Comparison of ENCODE assay signal across 8 mouse cellular contexts in the genomic region with DNA sequence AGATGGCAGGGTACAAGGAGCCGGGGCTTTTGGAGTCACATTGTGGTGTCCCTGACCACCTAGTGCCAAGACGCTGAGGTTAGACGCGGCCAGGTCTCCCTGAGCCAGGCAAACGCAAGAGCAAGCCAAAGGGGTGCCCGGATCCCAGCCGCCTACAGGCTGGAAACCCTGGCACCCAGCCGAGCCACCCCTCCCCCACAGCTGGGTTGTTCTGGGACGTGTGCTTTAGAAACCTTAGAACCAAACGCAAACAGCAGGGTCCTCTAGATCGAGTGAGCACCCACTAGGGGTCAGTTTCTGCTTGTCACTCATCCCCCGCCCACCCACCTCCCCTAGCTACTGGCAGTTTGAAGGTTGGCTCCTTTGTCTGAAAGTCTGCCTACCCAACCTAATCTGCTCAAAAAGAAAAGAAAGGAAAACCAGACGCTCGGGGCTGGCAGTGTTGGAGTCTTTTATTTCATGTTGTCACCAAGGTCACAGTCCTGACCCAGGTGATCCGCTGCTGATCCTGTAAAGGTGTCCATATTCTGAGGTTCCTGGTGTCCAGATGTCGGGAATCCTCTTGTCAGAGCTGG. TPM values are rescaled to one million over a fixed set of nuclear protein-coding genes. Genes with fewer than 3 reads are reported as not detected.
DNase-seq lines count a peak whose midpoint lies in the region; ATAC-seq and TF ChIP-seq lines count a peak whose summit lies in the region.

No protein-coding gene starts in this region.

- H3K36me3 ChIP-seq in forebrain, embryonic 11.5 days (ENCODE audit: control insufficient read depth, insufficient read depth, low read length) = no peaks in the 10 kb centered on the region
- no peaks in the 10 kb centered on the region for H3K36me3 ChIP-seq in limb, embryonic 10.5 days
- H3K36me3 ChIP-seq in midbrain, embryonic 11.5 days (ENCODE audit: control insufficient read depth, insufficient read depth, low read length) = no peaks in the 10 kb centered on the region
- H3K36me3 ChIP-seq in stomach, postnatal 0 days (ENCODE audit: control insufficient read depth, insufficient read depth, low read length) = no peaks in the 10 kb centered on the region

- TF ChIP-seq CTCF in stomach, postnatal 0 days (IDR thresholded peaks at IDR 0.05; ENCODE audit: low read depth) = peak; percentile 37

- H3K27me3 ChIP-seq in forebrain, embryonic 11.5 days (ENCODE audit: control insufficient read depth, insufficient read depth, low read length) = peaks cover 19% of the 10 kb centered on the region
- peaks cover 31% of the 10 kb centered on the region for H3K27me3 ChIP-seq in limb, embryonic 10.5 days (ENCODE audit: low read depth, poor library complexity, severe bottlenecking)
- peaks cover 24% of the 10 kb centered on the region for H3K27me3 ChIP-seq in midbrain, embryonic 11.5 days (ENCODE audit: control insufficient read depth, insufficient read depth, low read length)
- H3K27me3 ChIP-seq in stomach, postnatal 0 days (ENCODE audit: control insufficient read depth, insufficient read depth, low read length) = no peaks in the 10 kb centered on the region

- peak; percentile 60 for DNase-seq in 3134 (ENCODE audit: extremely low read depth, insufficient read length, low spot score)
- DNase-seq in adrenal gland, adult 8-10 months = peak; percentile 36
- peak; percentile 73 for DNase-seq in forebrain, embryonic 11.5 days (ENCODE audit: low spot score)
- DNase-seq in heart, postnatal 4 days = peak; percentile 93
- peak; percentile 57 for DNase-seq in limb, embryonic 10.5 days (ENCODE audit: low spot score)
- peak; percentile 93 for DNase-seq in midbrain, embryonic 11.5 days (ENCODE audit: low spot score, missing footprints)
- DNase-seq in stomach, postnatal 0 days (ENCODE audit: low spot score) = peak; percentile 75
- DNase-seq in adipocyte (ENCODE audit: low spot score) = no peak

- ATAC-seq in forebrain, embryonic 11.5 days (replicated peaks; ENCODE audit: low FRiP score) = peak; percentile 33
- peak; percentile 41 for ATAC-seq in midbrain, embryonic 11.5 days (ENCODE audit: low FRiP score)
- ATAC-seq in stomach, postnatal 0 days (ENCODE audit: low FRiP score, low TSS enrichment) = peak; percentile 49; the same call in 1 of the 2 replicates

- H3K27ac ChIP-seq in forebrain, embryonic 11.5 days (ENCODE audit: low read depth, low read length) = no peak overlapping the region
- H3K27ac ChIP-seq in limb, embryonic 10.5 days = peak overlapping the region; percentile 76
- H3K27ac ChIP-seq in midbrain, embryonic 11.5 days (ENCODE audit: low read depth, low read length) = no peak overlapping the region
- no peak overlapping the region for H3K27ac ChIP-seq in stomach, postnatal 0 days (replicated peaks)

- 3% methylated on average over 16 of the region's 16 CpGs for WGBS in forebrain, embryonic 11.5 days
- 8% methylated on average over 16 of the region's 16 CpGs for WGBS in limb, embryonic 10.5 days
- 3% methylated on average over 16 of the region's 16 CpGs for WGBS in midbrain, embryonic 11.5 days
- WGBS in stomach, postnatal 0 days = 20% methylated on average over 16 of the region's 16 CpGs

- peaks cover 19% of the 10 kb centered on the region for H3K4me1 ChIP-seq in forebrain, embryonic 11.5 days (replicated peaks; ENCODE audit: control insufficient read depth, insufficient read depth, low read length)
- H3K4me1 ChIP-seq in limb, embryonic 10.5 days = peaks cover 48% of the 10 kb centered on the region
- peaks cover 16% of the 10 kb centered on the region; the same call in 1 of the 2 replicates for H3K4me1 ChIP-seq in midbrain, embryonic 11.5 days (ENCODE audit: control insufficient read depth, insufficient read depth, low read length)
- no peaks in the 10 kb centered on the region for H3K4me1 ChIP-seq in stomach, postnatal 0 days (replicated peaks; ENCODE audit: control insufficient read depth, insufficient read depth)

- H3K9ac ChIP-seq in forebrain, embryonic 11.5 days (ENCODE audit: low read length) = 0 out of 2 replicates have a peak overlapping the region, but pooled peaks have one; percentile 23
- H3K9ac ChIP-seq in midbrain, embryonic 11.5 days (ENCODE audit: low read length) = peak overlapping the region; percentile 44
- H3K9ac ChIP-seq in stomach, postnatal 0 days (ENCODE audit: low read length) = peak overlapping the region; percentile 45

- peak overlapping the region; percentile 40 for H3K4me2 ChIP-seq in forebrain, embryonic 11.5 days (ENCODE audit: low read depth, low read length, severe bottlenecking)
- peak overlapping the region; percentile 43 for H3K4me2 ChIP-seq in midbrain, embryonic 11.5 days
- peak overlapping the region; percentile 51 for H3K4me2 ChIP-seq in stomach, postnatal 0 days (replicated peaks; ENCODE audit: low read depth)

- no peaks in the 10 kb centered on the region for H3K9me3 ChIP-seq in forebrain, embryonic 11.5 days (ENCODE audit: control insufficient read depth, low read length)
- H3K9me3 ChIP-seq in limb, embryonic 10.5 days (replicated peaks) = no peaks in the 10 kb centered on the region
- H3K9me3 ChIP-seq in midbrain, embryonic 11.5 days (ENCODE audit: control insufficient read depth, low read length) = no peaks in the 10 kb centered on the region
- H3K9me3 ChIP-seq in stomach, postnatal 0 days (ENCODE audit: control insufficient read depth, low read length) = no peaks in the 10 kb centered on the region

- no peak for TF ChIP-seq EP300 in stomach, postnatal 0 days (optimal IDR thresholded peaks at IDR 0.05)

- peak overlapping the region; percentile 12 for H3K4me3 ChIP-seq in forebrain, embryonic 11.5 days (ENCODE audit: low read depth, low read length)
- peak overlapping the region; percentile 35 for H3K4me3 ChIP-seq in limb, embryonic 10.5 days
- peak overlapping the region; percentile 13 for H3K4me3 ChIP-seq in midbrain, embryonic 11.5 days (ENCODE audit: low read depth, low read length)
- peak overlapping the region; percentile 29 for H3K4me3 ChIP-seq in stomach, postnatal 0 days (ENCODE audit: low read depth, low read length)

RNA-seq across cellular contexts. Expression of a gene that starts 4.1 kb away (rescaled TPM):
- total RNA-seq in adrenal gland, adult 8-10 months (2022) = 10 to 100 TPM; 19.7 to 22.7 (median 20.9) TPM
- 12.1 and 12.5 TPM in 2 replicates for polyA plus RNA-seq in forebrain, embryonic 11.5 days (2014; fragmentation: Nextera tagmentation; extraction: Ambion mirVana)
- 10 to 100 TPM; 17.6 to 20.2 TPM for total RNA-seq in heart, postnatal 4 days (2021)
- polyA plus RNA-seq in limb, embryonic 10.5 days (2016; fragmentation: Nextera tagmentation; extraction: Ambion mirVana) = 4.8 and 12.4 TPM in 2 replicates
- 14.7 and 17.8 TPM in 2 replicates for polyA plus RNA-seq in midbrain, embryonic 11.5 days (2014; fragmentation: Nextera tagmentation; extraction: Ambion mirVana)
- 21.6 and 31.0 TPM in 2 replicates for polyA plus RNA-seq in stomach, postnatal 0 days (2015; fragmentation: Nextera tagmentation; extraction: Ambion mirVana)

RNA-seq across cellular contexts. Expression of a gene that starts 45.1 kb away (rescaled TPM):
- 100 to 1,000 TPM; 227 to 347 (median 305) TPM for total RNA-seq in adrenal gland, adult 8-10 months (2022)
- 531 and 572 TPM in 2 replicates for polyA plus RNA-seq in forebrain, embryonic 11.5 days (2014; fragmentation: Nextera tagmentation; extraction: Ambion mirVana)
- 100 to 1,000 TPM; 924 to 968 TPM for total RNA-seq in heart, postnatal 4 days (2021)
- polyA plus RNA-seq in limb, embryonic 10.5 days (2016; fragmentation: Nextera tagmentation; extraction: Ambion mirVana) = 670 and 730 TPM in 2 replicates
- polyA plus RNA-seq in midbrain, embryonic 11.5 days (2014; fragmentation: Nextera tagmentation; extraction: Ambion mirVana) = 601 and 658 TPM in 2 replicates
- polyA plus RNA-seq in stomach, postnatal 0 days (2015; fragmentation: Nextera tagmentation; extraction: Ambion mirVana) = 927 and 965 TPM in 2 replicates
